Mouse (Mus musculus) MEL (cell line): ENCODE data around the gene Abhd4. TPM values are rescaled to one million over a fixed set of nuclear protein-coding genes. Genes with fewer than 3 reads are reported as not detected.
"Not testable (repeated sequence)": the region's sequence is repeated elsewhere in the genome, so short reads cannot be mapped to it uniquely, and the experiment has no call there.

Source experiments
- DNase-seq: peaks from one replicate; pipeline ENCODE4 v3.0.0; 2011; ENCODE audit warnings: low read depth, low spot score
- H3K27ac ChIP-seq: 2 replicates; pipeline ENCODE4 v1.5.1; 2012; ENCODE audit warnings: low read depth, mild to moderate bottlenecking, control low read depth, low read length, moderate library complexity; ENCODE audit not compliant: control insufficient read depth
- H3K27me3 ChIP-seq, 2 experiments: fragments of 150-350 bp in 1 of 2; sonication (generic) in 1 of 2; 2 replicates each; pipeline ENCODE4 v1.6.1; 2012; ENCODE audit warnings: low read length in 2 of 2, mild to moderate bottlenecking in 2 of 2, improper control_type of control experiment in 1 of 2, moderate library complexity in 1 of 2; ENCODE audit not compliant: insufficient read depth in 2 of 2, control insufficient read depth in 1 of 2
- H3K36me3 ChIP-seq, 2 experiments: 2 replicates each; pipeline ENCODE4 v1.6.1; 2012 to 2014; ENCODE audit warnings: low read length in 2 of 2, improper control_type of control experiment in 1 of 2, inconsistent platforms in 1 of 2, mild to moderate bottlenecking in 1 of 2; ENCODE audit not compliant: insufficient read depth in 2 of 2, control insufficient read depth in 1 of 2
- H3K4me1 ChIP-seq, 2 experiments: fragments of 150-350 bp in 1 of 2; sonication (generic) in 1 of 2; 2 replicates each; pipeline ENCODE4 v1.6.1; 2012; ENCODE audit warnings: low read length in 2 of 2, improper control_type of control experiment in 1 of 2, mild to moderate bottlenecking in 1 of 2; ENCODE audit not compliant: insufficient read depth in 2 of 2, control insufficient read depth in 1 of 2
- H3K4me3 ChIP-seq, 2 experiments: fragments of 150-350 bp in 1 of 2; sonication (generic) in 1 of 2; 2 replicates each; pipeline ENCODE4 v1.5.1; 2012; ENCODE audit warnings: low read depth in 2 of 2, low read length in 2 of 2, mild to moderate bottlenecking in 2 of 2, moderate library complexity in 2 of 2, control low read depth in 1 of 2, improper control_type of control experiment in 1 of 2; ENCODE audit not compliant: control insufficient read depth in 1 of 2, insufficient read depth in 1 of 2
- H3K79me2 ChIP-seq: 2 replicates; pipeline ENCODE4 v1.6.1; 2012; ENCODE audit warnings: mild to moderate bottlenecking, low read length, moderate library complexity; ENCODE audit not compliant: control insufficient read depth, poor library complexity, insufficient read depth
- H3K9ac ChIP-seq: 2 replicates; pipeline ENCODE4 v1.6.1; 2012; ENCODE audit warnings: low read depth, mild to moderate bottlenecking, control low read depth, low read length, moderate library complexity; ENCODE audit not compliant: control insufficient read depth, poor library complexity, severe bottlenecking
- H3K9me3 ChIP-seq: fragments of 150-350 bp; sonication (generic); replicated peaks from 2 replicates; pipeline ENCODE4 v1.6.1; 2012; ENCODE audit warnings: mild to moderate bottlenecking, low read length, improper control_type of control experiment, moderate library complexity; ENCODE audit not compliant: insufficient read depth
- E2F4 ChIP-seq: IDR thresholded peaks from 2 replicates; pipeline ENCODE4 v1.6.1; 2011; ENCODE audit warnings: low read depth, low read length, improper control_type of control experiment, borderline replicate concordance
- GABPA ChIP-seq: IDR thresholded peaks from 2 replicates; pipeline ENCODE4 v1.6.1; 2012; ENCODE audit warnings: low read depth, mild to moderate bottlenecking, inconsistent platforms, low read length, improper control_type of control experiment, moderate library complexity
- KAT2A ChIP-seq: conservative IDR thresholded peaks from 2 replicates; pipeline ENCODE4 v1.6.1; 2012; ENCODE audit warnings: low read depth, low read length, improper control_type of control experiment, inconsistent platforms
- MAZ ChIP-seq: IDR thresholded peaks from 2 replicates; pipeline ENCODE4 v1.6.1; 2012; ENCODE audit warnings: low read depth, mild to moderate bottlenecking, inconsistent platforms, low read length, improper control_type of control experiment
- MEF2A ChIP-seq: IDR thresholded peaks from 2 replicates; pipeline ENCODE4 v1.6.1; 2014; ENCODE audit warnings: low read depth, mild to moderate bottlenecking, inconsistent platforms, low read length, improper control_type of control experiment; ENCODE audit not compliant: poor library complexity, insufficient replicate concordance, severe bottlenecking; ENCODE audit errors: extremely low read depth
- MXI1 ChIP-seq: IDR thresholded peaks from 2 replicates; pipeline ENCODE4 v1.6.1; 2011; ENCODE audit warnings: mild to moderate bottlenecking, low read depth, low read length, improper control_type of control experiment
- MYB ChIP-seq: IDR thresholded peaks from 2 replicates; pipeline ENCODE4 v1.6.1; 2011; ENCODE audit warnings: mild to moderate bottlenecking, low read depth, low read length, improper control_type of control experiment
- NELFE ChIP-seq: IDR thresholded peaks from 2 replicates; pipeline ENCODE4 v1.6.1; 2011; ENCODE audit warnings: low read depth, low read length, improper control_type of control experiment
- POLR2AphosphoS2 ChIP-seq: IDR thresholded peaks from 2 replicates; pipeline ENCODE4 v1.6.1; 2011; ENCODE audit warnings: low read length, improper control_type of control experiment
- POLR2AphosphoS5 ChIP-seq: IDR thresholded peaks from 2 replicates; pipeline ENCODE4 v1.6.1; 2012; ENCODE audit warnings: low read depth, borderline replicate concordance, mild to moderate bottlenecking, inconsistent platforms, low read length, moderate library complexity, mixed read lengths
- SMC3 ChIP-seq: IDR thresholded peaks from 2 replicates; pipeline ENCODE4 v1.6.1; 2011; ENCODE audit warnings: low read depth, low read length, improper control_type of control experiment
- TBP ChIP-seq: IDR thresholded peaks from 2 replicates; pipeline ENCODE4 v1.8.0; 2011; ENCODE audit warnings: low read depth, low read length, improper control_type of control experiment
- USF1 ChIP-seq: IDR thresholded peaks from 2 replicates; pipeline ENCODE4 v1.6.1; 2014; ENCODE audit warnings: low read depth, mild to moderate bottlenecking, inconsistent platforms, low read length, improper control_type of control experiment, moderate library complexity
- USF2 ChIP-seq, 2 experiments: IDR thresholded peaks; 2 replicates each; pipeline ENCODE4 v1.6.1; 2011 to 2012; ENCODE audit warnings: improper control_type of control experiment in 2 of 2, low read length in 2 of 2, borderline replicate concordance in 1 of 2, inconsistent platforms in 1 of 2, low read depth in 1 of 2, mild to moderate bottlenecking in 1 of 2; ENCODE audit not compliant: insufficient read depth in 1 of 2
- ZC3H11A ChIP-seq: IDR thresholded peaks from 2 replicates; pipeline ENCODE4 v1.6.1; 2012; ENCODE audit warnings: low read depth, mild to moderate bottlenecking, inconsistent platforms, low read length, improper control_type of control experiment
- ZKSCAN1 ChIP-seq: IDR thresholded peaks from 2 replicates; pipeline ENCODE4 v1.6.1; 2012; ENCODE audit warnings: low read depth, mild to moderate bottlenecking, inconsistent platforms, low read length, improper control_type of control experiment, moderate library complexity
- polyA plus RNA-seq, 2 experiments: library from polyadenylated mRNA; stranded (reverse) in 1 of 2; unstranded in 1 of 2; fragments of >175 nt in 1 of 2; fragments of >200 nt in 1 of 2; gene quantifications; 2 replicates each; pipeline versions ENCODE4 v1.2.1 to v1.2.4; 2012; ENCODE audit warnings: low replicate concordance in 2 of 2, low read depth in 1 of 2; ENCODE audit not compliant: insufficient read length in 2 of 2, insufficient read depth in 1 of 2, missing spikeins in 1 of 2
- total RNA-seq: library from RNA; depleted of rRNA; stranded (reverse); fragments of 300-350 nt; gene quantifications from 2 replicates; pipeline ENCODE4 v1.2.3, GENCODE M21; 2012

The Abhd4 gene
- total and polyA plus RNA-seq, 3 experiments = 13.1 to 32.0 TPM; not detected in 1

DNA sequence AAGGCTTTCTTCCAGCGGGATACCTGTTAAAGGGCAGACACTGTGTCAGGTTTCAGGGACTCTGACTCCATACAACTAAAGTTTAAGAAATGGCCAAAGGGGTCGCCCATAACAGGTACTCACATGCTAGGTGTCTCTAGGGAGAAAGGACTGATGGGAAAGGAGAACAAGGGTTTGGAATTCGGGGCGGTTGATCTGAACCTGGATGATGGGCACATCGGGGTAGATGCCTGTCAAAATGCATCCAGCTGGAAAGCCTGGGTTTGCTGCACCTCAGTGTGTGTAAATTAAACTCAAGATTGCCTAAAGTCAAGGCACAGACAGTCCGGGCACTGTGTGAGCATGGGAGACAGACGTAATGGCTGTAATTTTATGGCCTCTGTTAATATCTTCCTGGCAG is 25.5 kb upstream of the Abhd4 start:
- H3K4me1 ChIP-seq = peaks cover 6 to 9% of the 10 kb centered on the region in 2 experiments

GRCm38 (mm10) chr14:54228933-54229713 is 24.9 kb upstream of the Abhd4 start:
- Histone ChIP-seq H3K27ac (no peak overlapping the region), H3K27me3 (no peaks in the 10 kb centered on the region), H3K4me1 (peaks cover 6 to 9% of the 10 kb centered on the region in 2 experiments), H3K9ac (no peak overlapping the region), H3K36me3 (peaks cover 0 to 7% of the 10 kb centered on the region in 2 experiments; a peak in 2 of 4 replicates), H3K79me2 (no peaks in the 10 kb centered on the region), H3K4me3 (no peak overlapping the region), H3K9me3 (no peaks in the 10 kb centered on the region)
- no peak for DNase-seq
- no peak for TF ChIP-seq POLR2AphosphoS2

More for the DNA sequence above, 25.5 kb upstream of the Abhd4 start:
- Histone ChIP-seq H3K9me3 (no peaks in the 10 kb centered on the region), H3K36me3 (peaks cover 0 to 7% of the 10 kb centered on the region in 2 experiments; a peak in 2 of 4 replicates), H3K27me3 (no peaks in the 10 kb centered on the region), H3K27ac (no peak overlapping the region), H3K9ac (peak overlapping the region; percentile 21; the same call in 1 of the 2 replicates), H3K4me3 (peak overlapping the region in 1 of 2 experiments; percentile 75; a peak in 1 of 4 replicates), H3K79me2 (no peaks in the 10 kb centered on the region)
- TF ChIP-seq MAZ (no peak), ZKSCAN1 (no peak), E2F4 (no peak), TBP (no peak), MEF2A (no peak), POLR2AphosphoS5 (no peak), GABPA (no peak), KAT2A (no peak), SMC3 (no peak), ZC3H11A (no peak), USF2 (IDR thresholded peaks at IDR 0.05; ENCODE audit: borderline replicate concordance in 1 of 2, insufficient read depth in 1 of 2, low read depth in 1 of 2, low read length in 2 of 2) (no peak), MYB (no peak), MXI1 (no peak), NELFE (no peak), USF1 (no peak)
- no peak for DNase-seq

GRCm38 (mm10) chr14:54229849-54230248 is 24.1 kb upstream of the Abhd4 start:
- H3K9ac ChIP-seq, DNase-seq, H3K9me3 ChIP-seq, H3K36me3 ChIP-seq, H3K4me1 ChIP-seq, H3K27ac ChIP-seq, H3K4me3 ChIP-seq, H3K27me3 ChIP-seq, H3K79me2 ChIP-seq: not testable (repeated sequence)
